Mouse (Mus musculus) forebrain, embryonic 11.5 days (tissue): ENCODE measurements around the gene Gnaq. TPM values are rescaled to one million over a fixed set of nuclear protein-coding genes. Genes with fewer than 3 reads are reported as not detected.

Source experiments
- ATAC-seq: fragments of 200-750 bp; cut with Nextera tagmentation; replicated peaks from 2 replicates; pipeline ENCODE4 v1.8.0; 2017; ENCODE audit warnings: moderate TSS enrichment; ENCODE audit not compliant: low FRiP score
- DNase-seq: peaks from one replicate; pipeline ENCODE4 v3.0.0-alpha.2; 2017; ENCODE audit warnings: low spot score
- H3K27ac ChIP-seq: fragments of 300-500 bp; sonication (generic); 2 replicates; pipeline ENCODE4 v1.5.1; 2014; ENCODE audit warnings: low read depth, low read length
- H3K27me3 ChIP-seq: fragments of 300-500 bp; sonication (generic); 2 replicates; pipeline ENCODE4 v1.6.1; 2014; ENCODE audit warnings: mild to moderate bottlenecking, low read length, mixed read lengths; ENCODE audit not compliant: control insufficient read depth, insufficient read depth
- H3K36me3 ChIP-seq: fragments of 300-500 bp; sonication (generic); 2 replicates; pipeline ENCODE4 v1.6.1; 2014; ENCODE audit warnings: mild to moderate bottlenecking, low read length, moderate library complexity, mixed read lengths; ENCODE audit not compliant: control insufficient read depth, insufficient read depth
- H3K4me1 ChIP-seq: fragments of 300-500 bp; sonication (generic); replicated peaks from 2 replicates; pipeline ENCODE4 v1.6.1; 2014; ENCODE audit warnings: low read length, mixed read lengths; ENCODE audit not compliant: control insufficient read depth, insufficient read depth
- H3K4me2 ChIP-seq: fragments of 300-500 bp; sonication (generic); 2 replicates; pipeline ENCODE4 v1.6.1; 2014; ENCODE audit warnings: low read depth, mild to moderate bottlenecking, low read length, moderate library complexity, mixed read lengths; ENCODE audit not compliant: severe bottlenecking
- H3K4me3 ChIP-seq: fragments of 300-500 bp; sonication (generic); 2 replicates; pipeline ENCODE4 v1.5.1; 2014; ENCODE audit warnings: low read depth, low read length
- H3K9ac ChIP-seq: fragments of 300-500 bp; sonication (generic); 2 replicates; pipeline ENCODE4 v1.6.1; 2014; ENCODE audit warnings: low read length
- H3K9me3 ChIP-seq: fragments of 300-500 bp; sonication (generic); 2 replicates; pipeline ENCODE4 v1.6.1; 2016; ENCODE audit warnings: low read length, mixed read lengths; ENCODE audit not compliant: control insufficient read depth
- WGBS: fragments of 180-500 bp; shearing (Covaris S2); extraction: QIAGEN DNeasy Blood & Tissue Kit; methylation state at CpG from one replicate; pipeline ENCODE4 v1.1.7; 2014; 5-methylcytosine and 5-hydroxymethylcytosine counted together
- polyA plus RNA-seq: library from polyadenylated mRNA; unstranded; fragments of >200 nt; fragmentation: Nextera tagmentation; extraction: Ambion mirVana; gene quantifications from 2 replicates; pipeline ENCODE4 v1.2.1, GENCODE M21; 2014

Gene Gnaq
- polyA plus RNA-seq, 1 experiment from 2014 or later, result 19.7 TPM

DNA sequence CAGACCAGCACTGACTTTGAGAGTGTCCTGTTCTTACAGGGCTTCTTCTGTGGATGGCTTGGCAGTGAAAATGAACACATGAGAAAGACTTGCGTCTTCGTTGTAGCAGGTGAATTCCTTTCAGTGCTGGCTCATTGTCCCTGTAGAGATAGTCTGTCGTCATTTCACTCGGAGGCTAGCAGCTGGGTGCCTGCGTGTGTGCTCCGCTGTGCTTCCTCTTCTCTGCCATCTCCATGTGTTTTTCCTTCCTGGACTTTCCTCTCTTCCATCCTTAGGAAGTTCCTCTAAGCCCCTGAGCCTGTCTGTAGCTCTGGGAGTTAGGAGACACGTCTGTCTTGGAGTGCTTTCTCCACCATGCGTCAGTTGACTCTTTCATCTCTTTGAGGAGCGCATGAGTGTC lies 41.1 kb downstream of the Gnaq start:
- 49% methylated on average over 9 of the region's 9 CpGs for WGBS
- Histone ChIP-seq H3K9ac (no peak overlapping the region), H3K4me2 (no peak overlapping the region), H3K36me3 (no peaks in the 10 kb centered on the region), H3K27ac (no peak overlapping the region), H3K4me3 (no peak overlapping the region), H3K9me3 (no peaks in the 10 kb centered on the region), H3K27me3 (no peaks in the 10 kb centered on the region), H3K4me1 (peaks cover 4% of the 10 kb centered on the region; the same call in 1 of the 2 replicates)
- no peak for DNase-seq
- ATAC-seq, result no peak

GRCm38 (mm10) chr19:16176426-16176825 lies 43.8 kb downstream of the Gnaq start:
- H3K4me1 ChIP-seq, result no peaks in the 10 kb centered on the region; the same call in 1 of the 2 replicates
- no peaks in the 10 kb centered on the region for H3K27me3 ChIP-seq
- WGBS, result 69% methylated on average over 5 of the region's 5 CpGs
- H3K27ac ChIP-seq, result no peak overlapping the region
- H3K36me3 ChIP-seq, result no peaks in the 10 kb centered on the region
- no peak overlapping the region for H3K4me2 ChIP-seq
- H3K9me3 ChIP-seq, result no peaks in the 10 kb centered on the region
- H3K4me3 ChIP-seq, result no peak overlapping the region
- DNase-seq (no peak), ATAC-seq (no peak)
- H3K9ac ChIP-seq, result no peak overlapping the region

GRCm38 (mm10) chr19:16177139-16177727 lies 44.6 kb downstream of the Gnaq start:
- H3K4me2 ChIP-seq, result no peak overlapping the region
- no peak overlapping the region for H3K27ac ChIP-seq
- no peaks in the 10 kb centered on the region for H3K9me3 ChIP-seq
- ATAC-seq (no peak), DNase-seq (no peak)
- no peaks in the 10 kb centered on the region for H3K27me3 ChIP-seq
- H3K4me3 ChIP-seq, result no peak overlapping the region
- H3K36me3 ChIP-seq, result no peaks in the 10 kb centered on the region
- WGBS, result 88% methylated on average over 8 of the region's 8 CpGs
- H3K9ac ChIP-seq, result no peak overlapping the region
- no peaks in the 10 kb centered on the region; the same call in 1 of the 2 replicates for H3K4me1 ChIP-seq

GRCm38 (mm10) chr19:16181258-16181657 lies 48.6 kb downstream of the Gnaq start:
- Histone ChIP-seq H3K27ac (no peak overlapping the region), H3K4me3 (no peak overlapping the region)
- WGBS, result 91% methylated on average over 3 of the region's 3 CpGs

GRCm38 (mm10) chr19:16181852-16182475 lies 49.3 kb downstream of the Gnaq start:
- Histone ChIP-seq H3K4me3 (no peak overlapping the region), H3K9ac (no peak overlapping the region), H3K4me1 (no peaks in the 10 kb centered on the region; the same call in 1 of the 2 replicates), H3K9me3 (no peaks in the 10 kb centered on the region), H3K27me3 (no peaks in the 10 kb centered on the region), H3K36me3 (no peaks in the 10 kb centered on the region), H3K27ac (no peak overlapping the region), H3K4me2 (no peak overlapping the region)
- WGBS, result 84% methylated on average over 7 of the region's 7 CpGs
- DNase-seq (no peak), ATAC-seq (no peak)

More at GRCm38 (mm10) chr19:16181258-16181657, 48.6 kb downstream of the Gnaq start:
- no peak for ATAC-seq
- Histone ChIP-seq H3K4me1 (no peaks in the 10 kb centered on the region; the same call in 1 of the 2 replicates), H3K4me2 (no peak overlapping the region), H3K9me3 (no peaks in the 10 kb centered on the region), H3K27me3 (no peaks in the 10 kb centered on the region), H3K36me3 (no peaks in the 10 kb centered on the region), H3K9ac (no peak overlapping the region)
- DNase-seq, result no peak

DNA sequence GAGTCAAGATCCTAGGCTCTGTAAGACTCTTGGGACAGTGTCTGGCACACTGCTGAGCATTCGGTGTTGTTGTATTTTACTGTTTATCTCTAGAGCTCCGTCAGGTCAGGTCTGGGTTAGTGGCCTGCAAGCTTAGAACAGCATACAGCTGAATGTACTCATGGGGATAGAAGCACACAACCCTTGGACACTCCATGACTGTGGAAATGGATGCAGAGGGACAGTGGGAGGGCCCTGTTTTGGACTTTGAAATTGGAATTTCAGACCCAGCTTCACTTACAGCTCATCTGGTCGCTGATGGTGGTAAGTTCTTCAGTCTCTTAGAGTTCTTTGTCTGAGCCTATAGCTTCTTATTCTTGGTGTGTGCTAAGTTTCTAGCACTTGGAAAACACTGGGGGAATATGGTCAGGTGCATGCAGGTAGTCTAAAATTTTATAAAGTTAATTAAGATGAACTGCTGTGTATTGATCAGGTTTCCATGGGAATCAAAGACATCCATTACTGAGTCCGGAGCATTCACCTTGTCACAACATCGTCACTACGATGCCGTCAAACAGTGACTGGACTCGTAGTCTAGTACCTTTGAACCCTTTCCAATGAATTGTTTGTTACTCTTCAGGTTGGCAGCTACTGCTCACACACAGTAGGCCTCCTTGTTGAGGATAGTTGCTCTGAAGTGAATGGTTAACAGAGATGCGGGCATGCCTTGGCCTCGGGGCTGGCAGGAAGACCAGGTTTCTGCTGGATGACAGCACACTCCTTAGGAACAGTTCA lies 51.1 kb downstream of the Gnaq start:
- H3K27me3 ChIP-seq, result no peaks in the 10 kb centered on the region
- DNase-seq (no peak), ATAC-seq (no peak)

DNA sequence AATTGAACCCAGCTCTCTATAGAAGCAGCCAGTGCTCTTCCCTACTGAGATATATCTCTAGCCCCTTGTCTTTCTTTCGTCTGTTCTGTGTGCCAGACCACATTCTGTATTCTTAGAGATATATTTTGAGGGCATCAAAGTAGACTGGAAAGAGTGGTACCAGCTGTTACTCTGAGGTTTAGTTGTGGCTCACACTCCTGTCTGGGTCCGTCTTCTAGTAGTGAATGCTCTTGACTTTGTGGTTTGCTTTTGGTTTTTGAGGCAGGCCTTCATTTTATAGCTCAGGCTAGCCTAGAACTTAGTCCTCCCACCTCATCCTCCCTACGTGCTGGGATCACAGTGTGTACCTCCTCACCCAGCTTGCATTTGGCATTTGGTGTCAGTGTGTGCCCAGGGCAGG lies 54.4 kb downstream of the Gnaq start:
- no peak overlapping the region for H3K4me2 ChIP-seq
- no peaks in the 10 kb centered on the region for H3K4me1 ChIP-seq
- no peaks in the 10 kb centered on the region for H3K9me3 ChIP-seq
- H3K4me3 ChIP-seq, result no peak overlapping the region
- ATAC-seq (no peak), DNase-seq (no peak)
- no peak overlapping the region for H3K9ac ChIP-seq
- no peaks in the 10 kb centered on the region for H3K36me3 ChIP-seq
- no peaks in the 10 kb centered on the region for H3K27me3 ChIP-seq
- 91% methylated on average over 3 of the region's 3 CpGs for WGBS
- H3K27ac ChIP-seq, result no peak overlapping the region

More for the DNA sequence above, 51.1 kb downstream of the Gnaq start:
- WGBS, result 80% methylated on average over 10 of the region's 10 CpGs
- H3K27ac ChIP-seq, result no peak overlapping the region
- no peaks in the 10 kb centered on the region for H3K36me3 ChIP-seq
- H3K4me1 ChIP-seq, result no peaks in the 10 kb centered on the region
- H3K4me3 ChIP-seq, result no peak overlapping the region
- no peak overlapping the region for H3K9ac ChIP-seq
- no peak overlapping the region for H3K4me2 ChIP-seq
- H3K9me3 ChIP-seq, result no peaks in the 10 kb centered on the region

DNA sequence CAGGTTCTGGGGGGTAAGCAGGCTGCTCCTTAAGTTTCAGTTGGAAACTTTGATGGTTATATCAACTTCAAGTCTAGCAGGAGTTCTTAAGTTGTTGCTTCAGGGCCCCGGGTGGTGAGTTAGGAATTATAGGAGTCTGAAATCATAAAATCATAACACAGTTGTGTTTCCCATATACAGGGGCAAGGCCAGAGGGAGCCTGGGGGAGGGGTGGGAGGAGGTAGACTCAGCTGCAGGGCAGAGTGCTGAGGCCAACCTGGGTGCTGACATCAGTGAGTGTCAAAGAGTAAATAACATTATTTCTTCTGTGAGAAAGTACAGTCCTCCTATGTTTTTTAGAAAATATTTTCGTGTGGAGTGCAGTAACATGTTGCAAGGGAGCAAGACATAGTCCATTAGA lies 55.3 kb downstream of the Gnaq start:
- H3K9me3 ChIP-seq, result no peaks in the 10 kb centered on the region
- H3K27me3 ChIP-seq, result no peaks in the 10 kb centered on the region
- H3K4me2 ChIP-seq, result no peak overlapping the region
- no peaks in the 10 kb centered on the region for H3K36me3 ChIP-seq
- 86% methylated on average over 2 of the region's 2 CpGs for WGBS
- DNase-seq (no peak), ATAC-seq (no peak)
- no peak overlapping the region for H3K4me3 ChIP-seq
- H3K27ac ChIP-seq, result no peak overlapping the region
- no peak overlapping the region for H3K9ac ChIP-seq
- H3K4me1 ChIP-seq, result no peaks in the 10 kb centered on the region
